Mouse (Mus musculus) adrenal gland, postnatal 25 days (tissue): ENCODE results near the gene Polr3b. TPM values are rescaled to one million over a fixed set of nuclear protein-coding genes. Genes with fewer than 3 reads are reported as not detected.

Source experiments
- DNase-seq: peaks from one replicate; pipeline ENCODE4 v3.0.0; 2021; ENCODE audit warnings: mixed read lengths
- total RNA-seq: library from RNA; stranded (reverse); gene quantifications from 2 replicates; pipeline ENCODE4 v1.2.3, GENCODE M21; 2021

Polr3b gene
- total RNA-seq, 1 experiment from 2014 or later = 38.2 TPM

- peak; percentile 23 for DNase-seq
Observed at GRCm38 (mm10) chr10:84665713-84666260, 43.7 kb downstream of the Polr3b start.

- no peak for DNase-seq
Observed at GRCm38 (mm10) chr10:84675653-84676052, 53.6 kb downstream of the Polr3b start.

- no peak for DNase-seq
Observed at GRCm38 (mm10) chr10:84676511-84676910, 54.4 kb downstream of the Polr3b start.

- DNase-seq = no peak
Observed at GRCm38 (mm10) chr10:84677871-84678270, 55.8 kb downstream of the Polr3b start.

GRCm38 (mm10) chr10:84678441-84678840 lies 56.3 kb downstream of the Polr3b start:
- DNase-seq = no peak

- DNase-seq = no peak
Observed at GRCm38 (mm10) chr10:84685444-84686121, 63.5 kb downstream of the Polr3b start.

- DNase-seq = no peak
Observed at GRCm38 (mm10) chr10:84686122-84686497, 64.0 kb downstream of the Polr3b start.

GRCm38 (mm10) chr10:84686705-84687104 lies 64.6 kb downstream of the Polr3b start:
- DNase-seq = no peak

GRCm38 (mm10) chr10:84687736-84688135 lies 65.6 kb downstream of the Polr3b start:
- DNase-seq = no peak

GRCm38 (mm10) chr10:84689846-84690245 lies 67.8 kb downstream of the Polr3b start:
- no peak for DNase-seq

GRCm38 (mm10) chr10:84690818-84691217 lies 68.7 kb downstream of the Polr3b start:
- DNase-seq = no peak

- no peak for DNase-seq
Observed at GRCm38 (mm10) chr10:84691692-84692091, 69.6 kb downstream of the Polr3b start.

- no peak for DNase-seq
Observed at GRCm38 (mm10) chr10:84693841-84694638, 71.9 kb downstream of the Polr3b start.

GRCm38 (mm10) chr10:84700236-84700987 lies 78.3 kb downstream of the Polr3b start:
- DNase-seq = no peak

- peak; percentile 82 for DNase-seq
Observed at GRCm38 (mm10) chr10:84701110-84701509, 79.0 kb downstream of the Polr3b start.

- DNase-seq = no peak
Observed at GRCm38 (mm10) chr10:84702115-84702514, 80.0 kb downstream of the Polr3b start.

- DNase-seq = no peak
Observed at GRCm38 (mm10) chr10:84704594-84704993, 82.5 kb downstream of the Polr3b start.

- no peak for DNase-seq
Observed at GRCm38 (mm10) chr10:84705234-84705633, 83.1 kb downstream of the Polr3b start.

GRCm38 (mm10) chr10:84706543-84706942 lies 84.5 kb downstream of the Polr3b start:
- DNase-seq = no peak

- DNase-seq = no peak
Observed at GRCm38 (mm10) chr10:84707226-84707625, 85.1 kb downstream of the Polr3b start.

GRCm38 (mm10) chr10:84707752-84708530 lies 85.8 kb downstream of the Polr3b start:
- DNase-seq = no peak

GRCm38 (mm10) chr10:84710192-84710591 lies 88.1 kb downstream of the Polr3b start:
- DNase-seq = no peak
